Mouse (Mus musculus): ENCODE data around the gene Lrrc3.

Lrrc3 gene

DNA sequence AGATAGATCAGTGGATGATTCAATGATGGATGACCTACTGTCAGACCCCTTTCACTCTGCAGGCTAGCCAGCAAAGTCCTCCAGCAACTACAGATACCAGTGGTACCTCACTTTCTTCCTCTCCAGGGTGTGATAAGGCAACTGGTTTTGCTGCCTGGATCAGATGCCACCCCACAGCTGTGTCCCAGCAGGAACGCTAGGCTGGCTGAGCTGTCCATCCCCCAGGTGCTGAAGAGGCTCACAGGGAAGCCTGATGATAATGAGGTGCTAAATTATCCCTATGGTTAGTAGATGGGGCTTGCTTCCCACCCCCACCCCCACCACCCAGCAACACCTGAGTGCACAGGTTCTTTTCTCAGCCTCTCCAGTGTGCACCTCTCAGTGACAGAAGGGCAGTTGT, 34.8 kb downstream of the Lrrc3 start:
- DNase-seq (ENCODE audit: low spot score), result no peak

DNA sequence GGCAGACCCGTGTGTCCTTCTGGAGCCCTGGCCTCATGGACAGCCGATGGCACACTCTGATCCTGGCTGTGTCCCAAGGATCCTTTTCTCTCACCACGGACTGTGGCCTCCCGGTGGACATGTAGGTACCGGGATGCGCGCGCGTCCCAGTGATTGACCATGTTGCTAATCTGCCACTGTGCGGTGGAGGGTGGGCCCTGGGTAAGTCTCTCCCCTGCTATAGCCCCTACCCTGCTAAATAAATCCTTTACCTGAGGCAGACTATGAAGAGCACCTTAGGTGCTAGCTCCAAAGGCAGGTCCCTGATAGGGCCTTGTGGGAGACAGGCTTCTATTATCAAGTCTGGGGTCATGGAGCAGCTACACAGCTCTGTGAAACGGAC, 37.6 kb downstream of the Lrrc3 start:
- DNase-seq (ENCODE audit: low spot score), result no peak

DNA sequence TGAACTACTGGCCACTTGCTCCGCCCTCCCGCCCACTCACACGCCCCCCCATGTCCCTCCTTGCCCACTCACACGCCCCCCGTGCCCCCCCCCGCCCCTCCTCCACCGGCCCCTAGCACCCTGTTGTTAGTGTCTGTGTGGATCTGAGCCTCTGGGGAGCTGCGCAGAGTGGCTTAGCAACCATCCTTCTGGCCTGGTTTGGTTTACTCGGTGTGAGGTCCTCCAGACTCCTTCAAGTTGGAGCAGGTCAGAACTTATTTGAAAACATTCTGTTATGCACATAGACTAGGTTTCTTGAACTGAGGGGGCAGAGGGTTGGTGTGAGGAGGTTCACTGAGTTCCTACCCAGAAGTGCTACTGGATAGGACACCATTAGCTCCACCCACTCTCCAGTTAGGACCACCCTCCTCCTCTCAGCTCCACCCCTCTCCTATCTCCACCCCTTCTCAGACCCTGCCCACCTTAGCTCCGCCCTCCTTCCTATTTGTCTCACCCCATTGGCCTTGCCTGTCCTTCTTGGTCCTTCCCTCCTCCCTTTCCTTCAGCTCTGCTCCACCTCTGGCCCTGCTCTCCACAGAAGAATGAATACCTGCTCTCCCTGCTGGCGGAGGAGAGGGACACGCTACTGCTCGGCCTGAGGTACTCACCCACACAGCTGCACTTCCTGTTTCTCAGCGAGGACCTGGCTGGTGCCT, 38.1 kb downstream of the Lrrc3 start:
- DNase-seq (ENCODE audit: low spot score), result no peak

DNA sequence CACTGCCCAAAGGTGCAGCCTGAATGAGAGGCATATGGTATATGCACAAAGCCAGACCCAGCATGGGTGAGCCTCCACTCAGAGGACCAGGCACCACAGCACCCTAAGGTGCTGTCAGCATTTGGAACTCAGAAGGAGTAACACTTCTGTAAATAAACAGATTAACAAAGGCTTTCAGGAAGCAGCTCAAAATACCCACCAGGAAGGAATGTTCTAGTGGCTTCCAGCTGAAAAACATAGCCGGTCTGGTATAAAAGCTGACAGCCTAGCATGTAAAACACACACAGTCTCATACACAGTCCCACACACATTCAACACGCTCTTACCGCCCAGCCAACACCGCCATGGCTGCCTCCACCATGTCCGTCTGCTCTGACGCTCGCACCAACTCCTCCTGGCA, 40.7 kb downstream of the Lrrc3 start, which contains the start of gene Gm3285:
Gm3285 (plus strand) TSS at position 301 of the 400 bp plus-strand sequence.
- DNase-seq (ENCODE audit: low spot score), result no peak

DNA sequence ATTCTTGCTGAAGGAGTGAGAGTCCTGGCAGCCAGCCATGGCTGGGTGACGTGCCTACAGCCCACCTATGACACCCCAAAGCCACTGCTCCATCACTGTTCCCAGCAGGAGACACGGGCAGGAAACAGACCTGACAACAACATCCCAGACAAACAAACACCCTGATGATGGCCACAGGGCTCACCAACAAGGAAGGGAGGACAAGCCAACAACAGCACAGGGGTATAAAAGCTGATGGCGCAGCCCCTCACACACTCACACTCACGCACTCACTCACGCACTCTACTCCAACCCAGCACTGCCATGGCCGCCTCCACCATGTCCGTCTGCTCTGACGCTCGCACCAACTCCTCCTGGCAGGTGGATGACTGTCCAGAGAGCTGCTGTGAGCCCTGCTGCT, 49.8 kb downstream of the Lrrc3 start, which contains the start of gene Gm10318:
Gm10318 (plus strand) TSS at position 301 of the 400 bp plus-strand sequence.
- no peak for DNase-seq (ENCODE audit: low spot score)
